Mouse (Mus musculus) gonadal fat pad, adult 2 months (tissue): ENCODE results near the gene Serpinb1c. TPM values are rescaled to one million over a fixed set of nuclear protein-coding genes. Genes with fewer than 3 reads are reported as not detected.
A peak's percentile ranks its signal among the peaks of the same experiment; 100 is the strongest.
"Not testable (repeated sequence)": the region's sequence is repeated elsewhere in the genome, so short reads cannot be mapped to it uniquely, and the experiment has no call there.

Source experiments
- DNase-seq: peaks from one replicate; pipeline ENCODE4 v3.0.0-alpha.2; 2012; ENCODE audit warnings: low read depth
- polyA plus RNA-seq: library from polyadenylated mRNA; depleted of rRNA; stranded (reverse); fragments of >200 nt; gene quantifications from 2 replicates; pipeline ENCODE4 v1.2.3, GENCODE M21; 2012; rRNA removed

Gene Serpinb1c
- polyA plus RNA-seq, 1 experiment: not detected

- no peak for DNase-seq
These were observed 32.4 kb downstream of the Serpinb1c start for GRCm38 (mm10) chr13:32865591-32865990.

DNA sequence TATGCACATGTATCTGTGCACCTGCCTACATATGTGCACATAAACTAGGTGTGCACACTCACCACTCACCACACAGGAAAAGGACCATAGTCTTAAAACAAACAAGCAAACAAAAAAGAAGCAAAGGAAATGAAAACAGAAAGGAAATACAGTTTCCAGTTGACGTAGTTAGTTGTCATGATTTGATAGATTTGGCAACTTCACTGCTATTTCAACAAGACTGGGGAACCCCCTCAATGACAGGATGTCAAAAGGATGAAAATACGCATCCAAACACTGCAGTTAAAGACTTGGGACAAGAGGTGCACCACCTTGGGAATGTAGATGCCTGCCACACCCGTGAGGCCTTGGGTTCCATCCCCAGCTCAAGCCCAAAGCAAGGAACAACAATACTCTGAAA, 33.5 kb downstream of the Serpinb1c start:
- not testable (repeated sequence) for DNase-seq

GRCm38 (mm10) chr13:32863456-32863855, 34.6 kb downstream of the Serpinb1c start:
- DNase-seq: no peak

DNA sequence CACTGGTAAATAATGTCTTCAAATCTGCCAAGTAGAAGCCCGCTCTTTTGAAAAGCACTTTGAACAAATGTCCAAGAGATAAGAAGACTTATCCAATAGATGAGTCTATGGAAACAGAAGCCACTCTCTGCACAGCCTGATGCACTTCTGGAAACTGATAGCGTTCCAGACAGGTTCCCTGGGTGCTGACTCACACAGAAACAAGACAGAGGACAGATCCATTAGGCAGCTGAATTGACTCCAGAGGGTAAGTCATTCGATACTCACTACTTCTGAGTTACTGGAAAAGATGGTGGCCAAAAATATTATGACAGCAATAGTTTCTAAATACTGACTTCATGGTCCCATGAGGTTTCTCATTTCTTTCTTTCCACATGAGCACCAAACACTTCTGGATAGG, 37.2 kb downstream of the Serpinb1c start:
- no peak for DNase-seq

GRCm38 (mm10) chr13:32853073-32853472, 44.9 kb downstream of the Serpinb1c start:
- DNase-seq: no peak

DNA sequence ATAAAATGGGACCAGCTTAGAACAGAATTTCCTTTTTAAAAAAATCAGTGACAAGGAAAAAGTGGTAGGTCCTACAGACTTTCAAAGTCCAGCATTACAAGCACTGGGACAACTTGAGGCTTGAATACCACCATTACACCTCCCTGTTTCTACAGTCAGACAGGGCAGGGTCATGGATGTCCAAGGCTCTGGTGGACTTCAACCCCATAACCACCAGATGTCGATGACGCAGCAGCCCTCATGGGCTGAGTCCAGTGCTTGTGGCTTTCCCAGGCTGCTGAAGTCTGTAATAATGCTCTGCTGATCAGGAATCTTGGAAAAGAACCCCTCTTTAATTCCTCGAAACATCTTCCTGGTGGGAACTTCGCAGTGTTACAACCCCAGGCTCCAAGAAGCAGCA, 45.5 kb downstream of the Serpinb1c start:
- no peak for DNase-seq

DNA sequence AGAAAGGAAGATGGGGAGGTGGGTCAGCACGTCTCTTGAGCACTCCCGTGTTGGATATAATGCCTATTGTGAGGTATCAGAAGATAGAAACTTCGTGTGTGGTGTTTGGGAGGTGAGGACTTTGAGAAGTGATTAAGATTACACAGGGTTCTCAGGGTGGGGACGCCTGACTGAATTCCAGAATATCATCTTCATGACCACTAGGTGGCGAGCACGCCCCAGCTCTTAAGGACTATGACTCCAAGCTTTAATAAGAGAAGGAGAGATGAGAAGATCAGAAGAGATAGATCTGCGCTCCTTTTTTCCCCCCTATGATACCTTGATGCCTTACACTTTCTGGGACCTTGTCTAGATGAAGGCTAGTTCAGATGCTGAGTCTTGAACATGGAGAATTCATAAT, 46.0 kb downstream of the Serpinb1c start:
- DNase-seq: no peak

GRCm38 (mm10) chr13:32850668-32851404, 47.2 kb downstream of the Serpinb1c start, which contains the start of gene Serpinb1a:
Serpinb1a (minus strand) TSS chr13:32851185.
- DNase-seq: no peak

DNA sequence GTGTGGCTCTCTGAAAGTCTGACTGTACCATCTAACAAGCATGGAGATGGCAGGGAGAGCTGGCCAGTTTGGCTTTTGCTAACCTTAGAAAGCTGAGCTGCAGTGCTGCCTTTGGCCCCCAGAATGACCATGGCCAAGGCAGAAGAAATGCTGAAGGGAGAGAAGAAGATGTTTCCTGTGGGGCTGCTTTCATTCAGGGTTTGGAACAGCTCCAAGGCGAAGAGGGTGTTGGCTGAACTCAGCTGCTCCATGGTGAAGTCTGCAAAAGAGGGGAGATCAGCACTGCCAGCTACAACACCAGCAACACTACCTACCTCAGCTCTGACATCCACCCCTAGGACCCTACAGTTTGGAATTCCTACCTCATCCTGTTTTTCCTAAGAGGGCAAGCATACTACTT, 47.9 kb downstream of the Serpinb1c start:
- no peak for DNase-seq

GRCm38 (mm10) chr13:32849531-32850123, 48.4 kb downstream of the Serpinb1c start:
- no peak for DNase-seq

DNA sequence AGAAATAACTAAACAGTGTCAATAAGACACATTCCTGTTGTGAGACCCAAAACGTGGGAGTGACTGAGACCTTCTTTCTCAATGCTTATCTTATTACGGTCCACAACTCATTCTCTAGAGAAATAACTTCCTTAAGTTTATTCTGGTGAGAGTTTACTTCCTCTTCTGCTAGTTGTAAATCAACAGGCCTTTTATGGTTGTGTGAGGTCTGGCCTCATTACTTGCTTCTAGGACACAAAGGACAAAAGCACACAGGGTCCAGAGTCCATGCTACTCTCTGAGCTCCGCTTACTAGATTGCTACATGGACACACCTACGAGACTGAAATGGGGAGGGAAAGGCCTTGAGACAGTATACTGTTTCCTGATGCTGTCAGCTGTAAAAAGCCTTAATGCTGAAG, 48.9 kb downstream of the Serpinb1c start:
- DNase-seq: no peak

DNA sequence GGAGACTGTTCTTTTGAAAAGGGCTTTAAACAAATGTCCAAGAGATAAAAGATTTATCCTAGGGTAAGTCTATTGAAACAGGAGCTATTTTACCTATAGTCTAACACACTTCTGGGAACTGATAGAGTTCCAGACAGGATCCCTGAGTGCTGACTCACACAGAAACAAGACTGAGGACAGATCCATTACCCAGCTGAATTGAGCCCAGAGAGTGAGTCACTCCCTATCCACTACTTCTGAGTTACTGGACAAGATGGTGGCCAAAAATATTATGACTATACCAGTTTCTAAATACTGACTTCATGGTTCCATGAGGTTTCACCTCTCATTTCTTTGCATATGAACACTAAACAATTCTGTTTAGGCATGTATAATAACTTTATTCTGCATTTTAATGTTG, 51.8 kb downstream of the Serpinb1c start:
- no peak for DNase-seq

- DNase-seq: no peak
These were observed 56.7 kb downstream of the Serpinb1c start for GRCm38 (mm10) chr13:32841349-32841748.

DNA sequence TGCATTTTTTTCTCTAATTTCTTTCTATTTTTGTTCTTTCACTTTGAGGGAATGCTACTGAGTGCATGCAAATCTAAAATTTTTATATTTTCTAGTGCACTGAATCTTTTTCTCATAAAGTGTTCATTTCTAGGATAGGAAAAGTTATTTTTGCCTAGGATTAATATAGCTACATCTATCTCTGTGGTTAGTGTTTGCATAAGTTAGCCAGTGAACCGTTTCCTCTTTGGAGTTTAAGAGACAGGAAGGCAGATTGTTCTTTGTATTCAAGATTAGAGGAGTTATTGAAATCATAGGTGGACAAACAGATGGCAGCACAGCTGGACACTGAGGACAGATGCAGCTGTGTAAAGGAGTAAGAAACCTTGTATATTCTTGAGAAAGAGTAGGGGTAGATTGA, 58.7 kb downstream of the Serpinb1c start:
- DNase-seq: no peak

DNA sequence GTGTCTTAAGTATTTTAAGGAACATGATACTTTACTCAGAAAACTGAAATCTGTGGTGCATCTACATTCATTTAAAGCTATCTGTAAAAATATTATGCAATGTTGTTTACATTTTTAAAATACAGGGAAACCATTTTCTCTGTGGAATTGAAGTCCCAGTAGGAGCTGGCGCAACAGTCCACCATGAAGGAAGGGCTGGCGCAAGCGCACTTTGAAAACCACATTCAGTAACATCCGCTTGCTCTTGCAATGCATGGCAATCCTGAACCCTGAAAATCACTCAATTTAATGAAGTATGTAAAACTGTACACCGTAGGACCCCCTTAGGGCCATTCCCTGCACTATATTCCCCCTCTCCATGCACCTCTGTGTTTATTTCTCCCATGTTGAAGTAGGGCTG, 63.5 kb downstream of the Serpinb1c start:
- no peak for DNase-seq

GRCm38 (mm10) chr13:32833237-32833636, 64.8 kb downstream of the Serpinb1c start:
- DNase-seq: no peak

DNA sequence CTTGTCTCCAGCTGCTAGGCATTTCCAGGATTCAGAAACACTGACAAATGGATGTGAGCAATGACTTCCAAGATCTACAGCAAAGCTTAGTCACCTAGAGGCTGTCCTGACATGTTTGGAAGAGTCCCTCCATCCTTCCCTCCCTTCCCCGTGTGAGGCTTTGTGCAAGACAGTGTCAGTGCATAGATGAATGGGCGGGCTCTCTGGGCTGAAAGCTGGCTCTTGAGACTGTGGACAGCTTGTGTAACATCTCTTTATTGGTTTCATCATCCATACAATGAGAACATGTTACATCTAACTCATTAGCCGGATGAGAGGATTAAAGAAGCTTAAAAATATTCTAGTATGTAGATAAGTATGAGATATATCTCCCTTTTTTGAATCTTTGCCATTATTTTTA, 65.2 kb downstream of the Serpinb1c start:
- peak; percentile 85 for DNase-seq

GRCm38 (mm10) chr13:32831505-32832273, 66.3 kb downstream of the Serpinb1c start:
- DNase-seq: no peak

Other genes starting within 250 kb of the Serpinb1c start
- gene Mylk4, start 114.3 kb downstream of the Serpinb1c start, polyA plus RNA-seq: 0.05 and 0.15 TPM in 2 replicates
- gene Wrnip1, start 96.2 kb downstream of the Serpinb1c start, polyA plus RNA-seq: 27.3 and 28.1 TPM in 2 replicates
- 0.50 TPM in 1 of 2 replicates, not detected in the other for gene D930007J09Rik, start 95.4 kb downstream of the Serpinb1c start, polyA plus RNA-seq
- gene Serpinb1a, start 47.0 kb downstream of the Serpinb1c start, polyA plus RNA-seq: 4.1 and 6.2 TPM in 2 replicates
- gene Serpinb6b, start 67.0 kb upstream of the Serpinb1c start, polyA plus RNA-seq: 4.9 and 7.3 TPM in 2 replicates
- 11.6 and 14.1 TPM in 2 replicates for gene Serpinb9, start 105.0 kb upstream of the Serpinb1c start, polyA plus RNA-seq
- 0.04 and 0.14 TPM in 2 replicates for gene Serpinb9b, start 129.2 kb upstream of the Serpinb1c start, polyA plus RNA-seq
- 0.19 and 0.94 TPM in 2 replicates for gene Serpinb1b, start 180.4 kb upstream of the Serpinb1c start, polyA plus RNA-seq